Mouse (Mus musculus) limb, embryonic 12.5 days (tissue): Measurements from ENCODE around the gene Fem1a. TPM values are rescaled to one million over a fixed set of nuclear protein-coding genes. Genes with fewer than 3 reads are reported as not detected.
A peak's percentile ranks its signal among the peaks of the same experiment; 100 is the strongest.

Experiments used
- ATAC-seq: fragments of 200-750 bp; cut with Nextera tagmentation; 2 replicates; pipeline ENCODE4 v1.8.0; 2017; ENCODE audit warnings: low read depth, moderate TSS enrichment; ENCODE audit not compliant: insufficient number of reproducible peaks, insufficient read depth, low FRiP score, low TSS enrichment
- H3K27ac ChIP-seq: fragments of 300-500 bp; sonication (generic); 2 replicates; pipeline ENCODE4 v1.5.1; 2016; ENCODE audit warnings: mild to moderate bottlenecking, moderate library complexity
- H3K27me3 ChIP-seq: fragments of 300-500 bp; sonication (generic); 2 replicates; pipeline ENCODE4 v1.6.1; 2016; ENCODE audit warnings: mild to moderate bottlenecking, moderate library complexity
- H3K36me3 ChIP-seq: fragments of 300-500 bp; sonication (generic); 2 replicates; pipeline ENCODE4 v1.6.1; 2016; ENCODE audit warnings: mild to moderate bottlenecking, moderate library complexity
- H3K4me1 ChIP-seq: fragments of 300-500 bp; sonication (generic); replicated peaks from 2 replicates; pipeline ENCODE4 v1.6.1; 2016
- H3K4me2 ChIP-seq: fragments of 300-500 bp; sonication (generic); 2 replicates; pipeline ENCODE4 v1.6.1; 2016; ENCODE audit warnings: mild to moderate bottlenecking, moderate library complexity
- H3K4me3 ChIP-seq: fragments of 300-500 bp; sonication (generic); replicated peaks from 2 replicates; pipeline ENCODE4 v1.5.1; 2016; ENCODE audit warnings: mild to moderate bottlenecking
- H3K9ac ChIP-seq: fragments of 300-500 bp; sonication (generic); replicated peaks from 2 replicates; pipeline ENCODE4 v1.6.1; 2016; ENCODE audit warnings: mild to moderate bottlenecking, moderate library complexity
- H3K9me3 ChIP-seq: fragments of 300-500 bp; sonication (generic); 2 replicates; pipeline ENCODE4 v1.6.1; 2016; ENCODE audit warnings: mild to moderate bottlenecking, moderate library complexity
- WGBS: fragments of 180-500 bp; shearing (Covaris S2); methylation state at CpG from one replicate; pipeline ENCODE4 v1.1.7; 2016; 5-methylcytosine and 5-hydroxymethylcytosine counted together
- polyA plus RNA-seq: library from polyadenylated mRNA; unstranded; fragments of >200 nt; fragmentation: Nextera tagmentation; extraction: Ambion mirVana; gene quantifications from 2 replicates; pipeline ENCODE4 v1.2.1, GENCODE M21; 2016

Fem1a gene
- polyA plus RNA-seq, 1 experiment from 2014 or later = 13.4 TPM

DNA sequence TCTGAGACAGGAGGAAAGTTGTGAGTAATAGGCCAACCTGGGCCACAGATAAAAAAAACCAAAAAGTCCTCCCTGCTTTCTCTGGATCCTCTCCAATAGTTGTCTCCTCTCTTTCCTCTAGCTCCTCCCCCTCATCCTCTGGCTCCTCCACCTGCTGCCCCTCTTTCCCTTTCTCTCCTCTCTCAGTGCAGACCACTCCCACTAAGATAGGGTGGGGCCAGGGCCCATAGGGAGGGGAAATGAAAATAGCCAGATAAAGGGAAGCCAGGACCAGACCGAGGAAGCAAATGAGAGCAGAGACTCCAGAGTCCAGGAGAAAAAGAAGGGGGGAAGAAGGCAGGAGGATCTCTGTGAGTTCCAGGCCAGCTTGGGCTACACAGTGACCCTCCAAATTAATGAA, 31.7 kb upstream of the Fem1a start:
- H3K4me2 ChIP-seq = no peak overlapping the region
- ATAC-seq = no peak
- H3K9me3 ChIP-seq = no peaks in the 10 kb centered on the region
- H3K36me3 ChIP-seq = no peaks in the 10 kb centered on the region
- 46% methylated on average over 1 of the region's 1 CpGs for WGBS
- no peak overlapping the region for H3K27ac ChIP-seq
- H3K9ac ChIP-seq = no peak overlapping the region
- peaks cover 3% of the 10 kb centered on the region; the same call in 1 of the 2 replicates for H3K27me3 ChIP-seq
- H3K4me3 ChIP-seq = no peak overlapping the region
- H3K4me1 ChIP-seq = no peaks in the 10 kb centered on the region

DNA sequence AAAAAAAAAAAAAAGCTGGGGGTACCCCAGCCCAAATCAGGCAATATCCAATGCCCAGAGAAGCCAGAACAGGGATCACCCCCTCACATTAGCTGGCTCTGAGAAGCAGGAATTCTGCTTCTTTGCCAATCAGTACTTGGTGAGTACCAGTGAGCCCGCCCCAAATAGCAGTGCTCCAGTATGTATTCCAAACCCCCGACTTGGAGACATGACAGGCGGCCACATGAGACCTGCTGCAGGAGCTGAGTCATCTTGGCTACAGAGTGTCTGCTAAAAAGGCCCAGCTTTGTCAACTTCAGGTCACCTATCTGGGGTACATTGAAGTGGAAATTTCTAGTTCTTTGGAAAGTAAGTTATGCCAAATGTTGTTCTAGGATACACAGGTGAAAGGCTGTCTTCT, 30.0 kb upstream of the Fem1a start:
- Histone ChIP-seq H3K4me3 (no peak overlapping the region), H3K9me3 (no peaks in the 10 kb centered on the region), H3K4me1 (no peaks in the 10 kb centered on the region), H3K27ac (no peak overlapping the region), H3K4me2 (no peak overlapping the region), H3K27me3 (peaks cover 3% of the 10 kb centered on the region; the same call in 1 of the 2 replicates), H3K9ac (no peak overlapping the region), H3K36me3 (no peaks in the 10 kb centered on the region)
- no peak for ATAC-seq
- WGBS = 82% methylated on average over 3 of the region's 3 CpGs

DNA sequence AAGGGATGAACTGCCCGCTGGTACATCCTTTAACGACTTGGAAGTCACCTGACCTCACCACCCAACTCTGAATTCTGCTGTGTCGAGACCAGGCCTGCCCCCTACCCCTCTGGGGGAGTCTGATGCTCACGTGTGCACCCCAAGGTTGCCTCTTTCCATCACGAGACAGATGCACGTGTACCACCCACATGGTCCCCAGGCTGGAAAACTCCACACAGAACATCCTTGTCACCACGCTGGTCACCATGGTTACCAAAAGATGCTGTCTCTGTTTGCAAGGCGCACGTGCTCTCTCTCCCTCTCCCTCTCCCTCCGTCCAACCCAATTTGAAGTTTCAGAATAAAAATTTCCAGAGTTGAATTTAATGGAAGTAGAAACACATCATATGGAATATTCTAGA, 26.7 kb upstream of the Fem1a start:
- Histone ChIP-seq H3K27me3 (no peaks in the 10 kb centered on the region), H3K4me2 (no peak overlapping the region), H3K4me3 (no peak overlapping the region), H3K27ac (no peak overlapping the region), H3K36me3 (no peaks in the 10 kb centered on the region), H3K4me1 (peaks cover 3% of the 10 kb centered on the region; the same call in 1 of the 2 replicates), H3K9me3 (no peaks in the 10 kb centered on the region), H3K9ac (no peak overlapping the region)
- 61% methylated on average over 10 of the region's 10 CpGs for WGBS
- ATAC-seq = no peak

DNA sequence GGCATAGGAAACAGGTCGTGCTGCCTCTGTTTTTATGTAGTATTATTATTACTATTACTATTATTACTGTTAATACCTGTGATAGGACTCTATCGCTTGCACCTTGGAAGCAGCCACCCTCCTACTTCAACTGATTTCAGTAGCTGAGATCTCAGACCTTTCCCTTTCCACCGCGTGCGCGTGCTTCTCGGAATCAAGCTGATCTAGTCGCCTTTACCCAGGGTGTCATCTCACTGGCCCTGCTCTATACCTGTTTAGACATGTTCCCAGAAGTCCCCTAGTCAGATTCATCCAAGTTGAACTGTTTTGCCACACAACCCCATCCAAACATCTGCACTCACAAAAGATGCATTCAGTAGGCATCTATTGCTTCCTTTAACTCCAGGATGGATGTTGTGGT, 23.2 kb upstream of the Fem1a start:
- H3K27me3 ChIP-seq = no peaks in the 10 kb centered on the region
- no peak for ATAC-seq
- 49% methylated on average over 8 of the region's 8 CpGs for WGBS

DNA sequence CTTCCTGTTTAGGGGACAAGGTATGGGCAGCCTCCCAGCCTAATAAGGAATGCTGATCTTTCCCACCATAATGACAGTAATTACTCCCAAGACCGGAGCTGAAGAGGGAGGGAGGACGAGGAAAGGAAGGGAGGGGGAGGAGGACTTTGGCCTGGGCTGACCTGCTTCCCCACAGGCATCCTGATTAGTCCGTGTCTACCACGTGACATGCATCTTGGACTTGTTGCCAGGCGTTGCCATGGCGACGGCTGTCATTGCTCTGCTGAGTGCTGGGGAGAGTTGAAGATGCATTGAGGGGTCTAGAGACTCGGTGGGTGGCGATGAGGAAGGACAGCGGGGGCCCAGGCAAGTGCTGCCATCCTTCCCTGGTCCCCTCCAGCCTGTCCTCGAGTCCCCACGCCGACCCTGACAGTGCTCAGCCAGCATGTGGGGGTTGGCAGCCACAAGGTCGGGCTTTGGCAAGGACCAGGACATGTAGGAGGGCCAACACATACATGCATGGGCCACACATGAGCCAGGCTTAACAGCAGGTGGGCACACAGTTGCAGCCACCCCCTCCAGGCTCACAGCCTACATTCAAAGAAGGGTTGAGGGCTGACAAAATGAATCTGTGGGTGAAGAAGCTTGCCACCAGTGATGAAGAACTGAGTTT, 22.7 kb upstream of the Fem1a start:
- Histone ChIP-seq H3K27me3 (no peaks in the 10 kb centered on the region), H3K4me3 (no peak overlapping the region), H3K4me2 (0 out of 2 replicates have a peak overlapping the region, but pooled peaks have one; percentile 3), H3K9me3 (no peaks in the 10 kb centered on the region), H3K36me3 (no peaks in the 10 kb centered on the region), H3K4me1 (peaks cover 8% of the 10 kb centered on the region; the same call in 1 of the 2 replicates), H3K27ac (no peak overlapping the region), H3K9ac (no peak overlapping the region)
- ATAC-seq = no peak
- WGBS = 5% methylated on average over 14 of the region's 14 CpGs

More for the DNA sequence above, 23.2 kb upstream of the Fem1a start:
- Histone ChIP-seq H3K4me3 (no peak overlapping the region), H3K4me2 (0 out of 2 replicates have a peak overlapping the region, but pooled peaks have one; percentile 3), H3K27ac (no peak overlapping the region), H3K9ac (no peak overlapping the region), H3K9me3 (no peaks in the 10 kb centered on the region), H3K4me1 (peaks cover 8% of the 10 kb centered on the region; the same call in 1 of the 2 replicates), H3K36me3 (no peaks in the 10 kb centered on the region)

DNA sequence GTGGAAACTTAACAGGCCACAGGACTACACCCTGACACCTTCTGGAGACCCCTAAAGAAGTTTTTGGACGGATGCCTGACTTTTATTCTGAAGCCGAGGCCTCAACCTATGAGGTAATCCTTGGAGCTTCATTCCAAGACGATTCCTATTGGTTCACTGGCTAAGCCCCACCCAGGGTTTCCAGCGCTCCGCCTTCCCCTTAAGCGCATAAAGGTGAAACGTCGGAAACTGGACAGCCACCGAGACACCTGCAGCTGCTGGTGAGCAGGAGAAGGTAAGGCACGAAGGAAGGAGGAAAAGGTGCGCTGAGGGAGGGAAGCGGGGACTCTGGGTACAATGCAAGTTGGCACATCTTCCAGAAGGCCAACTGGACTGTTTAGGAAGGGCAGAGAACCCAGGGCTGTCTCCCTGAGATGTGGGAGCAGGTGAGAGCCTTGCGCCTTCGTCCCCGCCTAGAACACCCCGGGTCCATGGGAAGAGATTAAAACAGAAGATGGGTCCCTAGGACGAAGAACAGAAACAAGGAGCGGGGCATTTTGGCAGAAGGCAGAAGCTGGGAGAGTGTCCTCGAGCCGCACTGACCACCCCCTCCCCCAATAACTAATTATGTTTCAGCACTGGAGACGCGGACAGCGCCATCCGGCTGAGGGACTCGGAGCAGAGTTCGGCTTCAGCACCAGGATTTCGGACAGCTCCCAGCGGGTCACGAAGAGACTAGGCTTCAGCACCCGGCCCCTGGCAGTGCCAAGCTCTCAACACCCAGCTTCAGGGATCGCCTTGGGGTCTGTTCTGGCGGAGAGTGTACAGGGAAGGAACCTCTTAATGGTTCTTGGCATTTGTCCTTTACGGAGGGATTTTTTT, 14.8 kb upstream of the Fem1a start:
- Histone ChIP-seq H3K36me3 (no peaks in the 10 kb centered on the region), H3K27ac (no peak overlapping the region), H3K9me3 (no peaks in the 10 kb centered on the region), H3K27me3 (peaks cover 18% of the 10 kb centered on the region), H3K4me3 (no peak overlapping the region), H3K4me2 (no peak overlapping the region), H3K9ac (no peak overlapping the region), H3K4me1 (0 out of 2 replicates have a peak, but pooled peaks cover 4% of the 10 kb centered on the region)
- ATAC-seq = peak; percentile 80; the same call in 1 of the 2 replicates
- WGBS = 3% methylated on average over 33 of the region's 33 CpGs

DNA sequence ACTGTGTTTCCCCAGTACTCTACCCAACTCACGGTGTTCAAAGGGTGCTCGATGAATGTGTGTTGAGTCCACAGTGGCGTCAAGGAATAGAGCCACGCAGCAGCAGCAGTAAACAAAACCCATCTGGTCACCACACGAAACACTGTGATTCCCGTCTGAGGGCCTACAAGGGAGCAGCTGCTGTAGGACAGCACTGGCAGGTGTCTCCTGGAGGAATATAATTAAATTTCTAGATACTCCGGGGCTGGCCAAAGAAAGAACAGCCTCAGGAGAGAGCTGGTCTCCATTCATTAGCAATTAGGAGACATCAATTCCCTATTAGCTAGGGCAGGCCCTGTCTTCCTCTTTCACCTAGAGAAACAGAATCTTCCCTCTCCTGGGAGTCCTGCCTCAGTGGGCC, 11.0 kb upstream of the Fem1a start:
- H3K27ac ChIP-seq = no peak overlapping the region
- H3K9me3 ChIP-seq = no peaks in the 10 kb centered on the region
- no peak for ATAC-seq
- H3K36me3 ChIP-seq = no peaks in the 10 kb centered on the region
- H3K9ac ChIP-seq = no peak overlapping the region
- 61% methylated on average over 7 of the region's 7 CpGs for WGBS
- no peak overlapping the region for H3K4me2 ChIP-seq
- H3K4me3 ChIP-seq = no peak overlapping the region
- peaks cover 3% of the 10 kb centered on the region for H3K4me1 ChIP-seq
- H3K27me3 ChIP-seq = peaks cover 16% of the 10 kb centered on the region

DNA sequence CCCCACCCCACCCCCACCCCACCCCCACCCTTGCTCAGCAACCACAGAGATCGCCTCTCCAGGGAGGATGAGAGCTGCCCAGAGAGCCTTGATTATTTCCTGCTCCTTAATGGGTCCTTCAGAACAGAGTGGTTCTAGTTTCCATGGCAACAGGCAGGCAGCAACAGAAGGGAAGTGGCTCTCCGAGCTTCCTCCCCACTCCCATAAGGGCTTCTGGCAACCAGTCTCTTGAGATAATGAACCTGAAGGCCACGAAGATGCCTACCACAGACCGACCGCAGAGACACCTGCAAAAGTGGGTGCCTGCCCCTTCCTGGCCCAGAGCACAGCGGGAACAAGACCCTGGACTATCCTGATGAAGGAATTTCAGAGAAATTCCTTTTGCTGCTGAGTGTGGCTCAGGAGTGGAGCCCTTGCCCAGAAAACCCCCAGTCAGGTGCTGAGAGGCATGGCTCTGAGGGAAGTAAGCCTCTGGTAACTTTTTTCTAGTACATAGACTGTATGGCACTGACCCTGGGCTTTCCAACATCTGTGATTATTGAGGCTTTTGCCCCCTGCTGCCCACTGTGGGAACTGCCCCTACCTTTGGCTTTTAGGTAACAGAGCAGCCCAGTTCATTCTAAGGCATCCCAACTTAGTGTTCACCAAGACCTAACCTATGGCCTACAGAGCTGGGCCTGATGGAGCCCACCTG, 5.3 kb upstream of the Fem1a start:
- H3K4me2 ChIP-seq = no peak overlapping the region
- H3K9me3 ChIP-seq = no peaks in the 10 kb centered on the region
- ATAC-seq = no peak
- H3K36me3 ChIP-seq = no peaks in the 10 kb centered on the region
- WGBS = 31% methylated on average over 6 of the region's 6 CpGs
- peaks cover 3% of the 10 kb centered on the region; the same call in 1 of the 2 replicates for H3K27me3 ChIP-seq
- 0 out of 2 replicates have a peak overlapping the region, but pooled peaks have one; percentile 17 for H3K27ac ChIP-seq
- no peak overlapping the region for H3K9ac ChIP-seq
- peaks cover 11% of the 10 kb centered on the region for H3K4me1 ChIP-seq
- H3K4me3 ChIP-seq = no peak overlapping the region

DNA sequence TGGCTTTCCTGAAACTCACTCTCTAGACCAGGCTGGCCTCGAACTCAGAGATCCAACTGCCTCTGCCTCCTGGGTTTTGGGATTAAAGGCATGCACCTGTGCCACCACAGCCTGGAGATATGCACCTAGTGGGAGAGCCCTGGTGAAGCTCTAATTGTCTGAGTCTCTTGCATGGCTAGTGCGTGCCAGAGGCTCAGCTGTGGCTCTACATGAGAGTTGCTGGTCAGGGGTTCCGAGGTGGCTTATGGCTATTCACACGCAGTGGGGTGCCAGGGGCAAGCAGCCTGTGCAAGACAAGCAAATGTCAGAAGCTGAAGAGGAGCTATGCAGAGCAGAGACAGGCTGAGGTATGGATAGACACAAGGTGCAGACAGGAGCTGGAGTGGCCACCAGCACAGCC, 1.9 kb upstream of the Fem1a start:
- H3K36me3 ChIP-seq = peaks cover 21% of the 10 kb centered on the region
- H3K27me3 ChIP-seq = no peaks in the 10 kb centered on the region
- no peak for ATAC-seq
- WGBS = 82% methylated on average over 4 of the region's 4 CpGs
- no peaks in the 10 kb centered on the region for H3K9me3 ChIP-seq
- no peak overlapping the region for H3K4me3 ChIP-seq
- H3K9ac ChIP-seq = no peak overlapping the region
- no peak overlapping the region for H3K4me2 ChIP-seq
- H3K27ac ChIP-seq = no peak overlapping the region
- peaks cover 36% of the 10 kb centered on the region for H3K4me1 ChIP-seq

DNA sequence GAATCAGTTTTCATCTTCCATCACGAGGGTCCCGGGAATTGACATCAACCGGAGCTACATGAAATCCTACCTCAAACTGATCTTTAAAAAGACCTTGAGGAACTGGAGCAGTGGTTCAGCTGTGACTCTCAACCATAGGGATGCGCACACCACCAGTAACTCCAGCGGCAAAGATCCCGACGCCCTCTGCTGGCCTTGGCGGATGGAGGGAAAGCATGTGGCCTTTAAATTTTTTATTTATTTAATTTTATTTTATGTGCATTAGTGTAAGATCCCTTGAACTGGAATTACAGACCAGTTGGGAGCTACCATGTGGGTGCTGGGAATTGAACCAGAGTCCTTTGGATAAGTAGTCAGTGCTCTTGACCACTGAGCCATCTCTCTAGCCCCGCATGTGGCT, 1.2 kb upstream of the Fem1a start:
- Histone ChIP-seq H3K27ac (peak overlapping the region; percentile 67; the same call in 1 of the 2 replicates), H3K4me3 (peak overlapping the region; percentile 72; the same call in 1 of the 2 replicates), H3K9me3 (no peaks in the 10 kb centered on the region), H3K4me2 (peak overlapping the region; percentile 78; the same call in 1 of the 2 replicates), H3K36me3 (peaks cover 28% of the 10 kb centered on the region), H3K4me1 (peaks cover 42% of the 10 kb centered on the region), H3K9ac (no peak overlapping the region), H3K27me3 (no peaks in the 10 kb centered on the region)
- 19% methylated on average over 9 of the region's 9 CpGs for WGBS
- no peak for ATAC-seq

DNA sequence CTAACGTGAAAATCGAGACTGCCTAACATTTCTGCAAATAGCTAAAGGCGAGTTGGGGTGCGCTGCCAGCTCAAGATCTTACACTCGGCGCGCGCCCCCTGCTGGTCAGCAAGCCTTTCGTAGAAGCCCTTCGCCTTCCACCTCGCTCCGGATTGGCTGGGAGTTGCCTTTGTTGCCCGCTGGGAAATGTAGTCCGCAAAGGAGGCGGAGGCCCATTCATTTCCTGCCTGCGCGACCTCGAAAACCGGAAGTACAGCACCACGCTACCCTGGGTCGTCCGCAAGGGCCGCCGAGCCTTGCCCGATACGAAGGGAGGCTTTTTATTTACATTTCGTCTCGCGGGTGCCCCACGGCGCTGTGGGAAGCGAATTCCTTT, 759 bp upstream of the Fem1a start:
- no peaks in the 10 kb centered on the region for H3K27me3 ChIP-seq
- H3K27ac ChIP-seq = peak overlapping the region; percentile 87
- peaks cover 42% of the 10 kb centered on the region for H3K4me1 ChIP-seq
- WGBS = 0% methylated on average over 32 of the region's 32 CpGs
- peak overlapping the region; percentile 72 for H3K4me3 ChIP-seq
- peak; percentile 90 for ATAC-seq
- H3K36me3 ChIP-seq = peaks cover 32% of the 10 kb centered on the region
- H3K9ac ChIP-seq = peak overlapping the region; percentile 45
- peak overlapping the region; percentile 78 for H3K4me2 ChIP-seq
- no peaks in the 10 kb centered on the region for H3K9me3 ChIP-seq
